Mouse (Mus musculus): ENCODE data around the gene Aldh16a1. TPM values are rescaled to one million over a fixed set of nuclear protein-coding genes. Genes with fewer than 3 reads are reported as not detected.

Gene Aldh16a1
- total and polyA plus RNA-seq, 3 experiments = 26.9 to 49.8 (median 45.1) TPM

GRCm38 (mm10) chr7:45155590-45155989, 1.2 kb upstream of the Aldh16a1 start:
- H3K4me3 ChIP-seq (replicated peaks in 1 of 3; ENCODE audit: low read depth in 2 of 3, low read length in 2 of 3, poor library complexity in 1 of 3) = no peak overlapping the region
- in situ Hi-C loops (cut with MboI; ENCODE audit: low pct_ligation_motif_present, low pct_unique_long_range_greater_than_20kb, low sequenced_read_pairs) = no loop called here

GRCm38 (mm10) chr7:45154993-45155514, 670 bp upstream of the Aldh16a1 start:
- TF ChIP-seq CTCF (conservative IDR thresholded peaks at IDR 0.05 in 1 of 2, IDR thresholded peaks at IDR 0.05 in 1 of 2; ENCODE audit: low read depth in 2 of 2, low read length in 2 of 2) (peak; percentile 49 to 64), PAX5 (IDR thresholded peaks at IDR 0.05; ENCODE audit: low read length) (no peak), ZMIZ1 (IDR thresholded peaks at IDR 0.05; ENCODE audit: low read depth, low read length) (no peak), EP300 (IDR thresholded peaks at IDR 0.05; ENCODE audit: low read length) (no peak), SMC3 (IDR thresholded peaks at IDR 0.05; ENCODE audit: low read depth, low read length) (0 out of 2 replicates have a peak, but pooled peaks have one; percentile 17), RAD21 (IDR thresholded peaks at IDR 0.05; ENCODE audit: low read depth, low read length) (peak; percentile 7), ZKSCAN1 (IDR thresholded peaks at IDR 0.05; ENCODE audit: borderline replicate concordance, low read depth, low read length) (no peak), ZNF384 (IDR thresholded peaks at IDR 0.05; ENCODE audit: low read depth, low read length) (no peak), UBTF (IDR thresholded peaks at IDR 0.05; ENCODE audit: low read depth, low read length) (no peak), JUND (conservative IDR thresholded peaks at IDR 0.05; ENCODE audit: low read depth, low read length) (no peak), IRF4 (IDR thresholded peaks at IDR 0.05; ENCODE audit: low read depth, low read length) (no peak)
- Histone ChIP-seq H3K79me2 (replicated peaks; ENCODE audit: control insufficient read depth, extremely low read depth, insufficient read depth, poor library complexity, severe bottlenecking) (no peaks in the 10 kb centered on the region), H3K27me3 (replicated peaks) (no peaks in the 10 kb centered on the region), H3K27ac (ENCODE audit: insufficient read depth, low read depth) (no peak overlapping the region), H3K9me3 (replicated peaks; ENCODE audit: low read length) (no peaks in the 10 kb centered on the region), H3K4me1 (ENCODE audit: control insufficient read depth in 1 of 2, insufficient read depth in 2 of 2) (peaks cover 5 to 30% of the 10 kb centered on the region in 2 experiments), H3K36me3 (replicated peaks in 1 of 2; ENCODE audit: control insufficient read depth in 1 of 2, insufficient read depth in 1 of 2, low read length in 1 of 2) (peaks cover 0 to 43% of the 10 kb centered on the region in 2 experiments), H3K9ac (ENCODE audit: insufficient read depth, low read depth) (peak overlapping the region; percentile 48), H3K4me2 (ENCODE audit: insufficient read depth, low read depth, poor library complexity, severe bottlenecking) (peak overlapping the region; percentile 11; the same call in 1 of the 2 replicates), H3K4me3 (replicated peaks in 1 of 3; ENCODE audit: low read depth in 2 of 3, low read length in 2 of 3, poor library complexity in 1 of 3) (peak overlapping the region in 2 of 3 experiments; percentile 62 to 74)
- peak; percentile 75 for DNase-seq (ENCODE audit: extremely low read depth)
- in situ Hi-C loops (cut with MboI; ENCODE audit: low pct_ligation_motif_present, low pct_unique_long_range_greater_than_20kb, low sequenced_read_pairs) (no loop called here), dilution Hi-C loops (cut with MboI; ENCODE audit: extremely low pct_ligation_motif_present, extremely low pct_unique_long_range_greater_than_20kb, low sequenced_read_pairs) (no loop called here)

More at GRCm38 (mm10) chr7:45155590-45155989, 1.2 kb upstream of the Aldh16a1 start:
- Histone ChIP-seq H3K36me3 (replicated peaks in 1 of 2; ENCODE audit: control insufficient read depth in 1 of 2, insufficient read depth in 1 of 2, low read length in 1 of 2) (peaks cover 0 to 48% of the 10 kb centered on the region in 2 experiments), H3K9ac (ENCODE audit: insufficient read depth, low read depth) (no peak overlapping the region), H3K27ac (ENCODE audit: insufficient read depth, low read depth) (no peak overlapping the region), H3K4me1 (ENCODE audit: control insufficient read depth in 1 of 2, insufficient read depth in 2 of 2) (peaks cover 4 to 25% of the 10 kb centered on the region in 2 experiments), H3K9me3 (replicated peaks; ENCODE audit: low read length) (no peaks in the 10 kb centered on the region), H3K79me2 (replicated peaks; ENCODE audit: control insufficient read depth, extremely low read depth, insufficient read depth, poor library complexity, severe bottlenecking) (no peaks in the 10 kb centered on the region), H3K27me3 (replicated peaks) (no peaks in the 10 kb centered on the region), H3K4me2 (ENCODE audit: insufficient read depth, low read depth, poor library complexity, severe bottlenecking) (no peak overlapping the region)
- no peak for DNase-seq (ENCODE audit: extremely low read depth)
- dilution Hi-C loops (cut with MboI; ENCODE audit: extremely low pct_ligation_motif_present, extremely low pct_unique_long_range_greater_than_20kb, low sequenced_read_pairs) = no loop called here
- no peak for TF ChIP-seq TCF12 (IDR thresholded peaks at IDR 0.05; ENCODE audit: low read depth, low read length)
- TF ChIP-seq BHLHE40 (IDR thresholded peaks at IDR 0.05; ENCODE audit: low read depth, low read length) = no peak
- no peak for TF ChIP-seq CHD1 (IDR thresholded peaks at IDR 0.05; ENCODE audit: low read depth, low read length)
- no peak for TF ChIP-seq E2F4 (IDR thresholded peaks at IDR 0.05; ENCODE audit: insufficient replicate concordance, low read depth, low read length)
- TF ChIP-seq CTCF (conservative IDR thresholded peaks at IDR 0.05 in 1 of 2, IDR thresholded peaks at IDR 0.05 in 1 of 2; ENCODE audit: low read depth in 2 of 2, low read length in 2 of 2) = no peak
- TF ChIP-seq HCFC1 (IDR thresholded peaks at IDR 0.05; ENCODE audit: low read depth, low read length) = no peak
- no peak for TF ChIP-seq SMC3 (IDR thresholded peaks at IDR 0.05; ENCODE audit: low read depth, low read length)
- no peak for TF ChIP-seq ZKSCAN1 (IDR thresholded peaks at IDR 0.05; ENCODE audit: borderline replicate concordance, low read depth, low read length)
- TF ChIP-seq ZC3H11A (IDR thresholded peaks at IDR 0.05; ENCODE audit: low read depth, low read length) = no peak
- no peak for TF ChIP-seq SIN3A (IDR thresholded peaks at IDR 0.05; ENCODE audit: low read length)
- no peak for TF ChIP-seq CHD2 (IDR thresholded peaks at IDR 0.05; ENCODE audit: low read length)
- TF ChIP-seq POLR2A (IDR thresholded peaks at IDR 0.05; ENCODE audit: low read depth, low read length) = no peak
- TF ChIP-seq MAZ (IDR thresholded peaks at IDR 0.05; ENCODE audit: low read depth, low read length) = no peak
- no peak for TF ChIP-seq EP300 (IDR thresholded peaks at IDR 0.05; ENCODE audit: low read length)
- no peak for TF ChIP-seq NELFE (IDR thresholded peaks at IDR 0.05; ENCODE audit: low read depth, low read length)
- TF ChIP-seq MYC (IDR thresholded peaks at IDR 0.05; ENCODE audit: low read depth, low read length) = no peak
- TF ChIP-seq MEF2A (IDR thresholded peaks at IDR 0.05; ENCODE audit: borderline replicate concordance, low read depth, low read length) = no peak
- no peak for TF ChIP-seq MAX (IDR thresholded peaks at IDR 0.05; ENCODE audit: low read length)
- TF ChIP-seq UBTF (IDR thresholded peaks at IDR 0.05; ENCODE audit: low read depth, low read length) = no peak

Measured in CH12.LX (cell line).